Mouse (Mus musculus) testis, adult 10 weeks (tissue): ENCODE measurements around the gene Prkra. TPM values are rescaled to one million over a fixed set of nuclear protein-coding genes. Genes with fewer than 3 reads are reported as not detected.

Experiments
- polyA plus RNA-seq: library from polyadenylated mRNA; stranded (reverse); fragments of 350-450 nt; fragmentation: Illumina TruSeq; extraction: RNeasy Lipid Tissue Mini Kit (QIAGEN cat#74804); gene quantifications from one replicate; pipeline ENCODE4 v1.2.3, GENCODE M21; 2014; ENCODE audit warnings: low read depth, low replicate concordance

Gene Prkra
- polyA plus RNA-seq = 46.6 TPM

GRCm38 (mm10) chr2:76647883-76648570, at the start of gene Prkra, which contains the start of gene Pjvk:
Gene Prkra (minus strand): TSS chr2:76648015.
Gene Pjvk (plus strand): TSS chr2:76648476.

GRCm38 (mm10) chr2:76674725-76675427, 27.1 kb upstream of the Prkra start, which contains the start of gene Plekha3:
Gene Plekha3 (plus strand): TSS chr2:76675281.

GRCm38 (mm10) chr2:76672966-76673392, 25.2 kb upstream of the Prkra start, which contains the start of gene Fkbp7:
Gene Fkbp7 (minus strand): TSS chr2:76673116.

Other genes starting within 250 kb of the Prkra start
- gene Osbpl6, start 241.5 kb downstream of the Prkra start, polyA plus RNA-seq = 0.20 TPM
- 1.2 TPM for gene Pjvk, start 461 bp upstream of the Prkra start, polyA plus RNA-seq
- gene Fkbp7, start 25.1 kb upstream of the Prkra start, polyA plus RNA-seq = 143 TPM
- 34.5 TPM for gene Plekha3, start 27.3 kb upstream of the Prkra start, polyA plus RNA-seq